Mouse (Mus musculus): ENCODE data around the gene Cpne7. TPM values are rescaled to one million over a fixed set of nuclear protein-coding genes. Genes with fewer than 3 reads are reported as not detected.

The Cpne7 gene
- 10.3 and 14.4 TPM in 2 replicates for polyA plus RNA-seq (2015; fragmentation: Nextera tagmentation; extraction: Ambion mirVana)

DNA sequence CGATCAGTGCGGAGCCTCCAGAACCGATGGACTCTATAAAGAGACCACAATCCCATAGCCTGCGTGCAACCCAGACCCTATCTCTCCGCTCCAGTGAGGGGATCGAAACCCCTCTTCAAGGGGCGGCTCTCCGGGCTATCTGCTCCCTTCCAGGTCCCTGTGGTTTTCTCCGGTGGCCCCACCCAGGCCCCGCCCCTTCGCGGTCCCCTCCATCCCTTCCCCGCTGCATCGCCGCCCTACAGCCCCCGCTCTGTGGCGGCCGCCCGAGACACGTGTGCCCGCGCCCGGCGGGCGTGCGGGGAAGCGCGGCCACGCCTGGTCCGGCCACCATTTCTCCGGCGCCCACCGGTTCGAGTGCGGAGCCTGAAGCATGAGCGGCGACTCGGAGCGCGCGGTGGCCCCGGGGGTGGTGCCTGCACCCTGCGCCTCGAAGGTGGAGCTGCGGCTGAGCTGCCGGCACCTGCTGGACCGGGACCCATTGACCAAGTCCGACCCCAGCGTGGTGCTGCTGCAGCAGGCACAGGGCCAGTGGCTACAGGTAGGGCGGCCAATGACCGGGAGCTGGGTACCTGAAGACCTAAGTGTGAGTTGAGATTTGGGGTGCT, at the start of gene Cpne7:
TSS of gene Cpne7 (plus strand) at position 248 of the 605 bp plus-strand sequence.

DNA sequence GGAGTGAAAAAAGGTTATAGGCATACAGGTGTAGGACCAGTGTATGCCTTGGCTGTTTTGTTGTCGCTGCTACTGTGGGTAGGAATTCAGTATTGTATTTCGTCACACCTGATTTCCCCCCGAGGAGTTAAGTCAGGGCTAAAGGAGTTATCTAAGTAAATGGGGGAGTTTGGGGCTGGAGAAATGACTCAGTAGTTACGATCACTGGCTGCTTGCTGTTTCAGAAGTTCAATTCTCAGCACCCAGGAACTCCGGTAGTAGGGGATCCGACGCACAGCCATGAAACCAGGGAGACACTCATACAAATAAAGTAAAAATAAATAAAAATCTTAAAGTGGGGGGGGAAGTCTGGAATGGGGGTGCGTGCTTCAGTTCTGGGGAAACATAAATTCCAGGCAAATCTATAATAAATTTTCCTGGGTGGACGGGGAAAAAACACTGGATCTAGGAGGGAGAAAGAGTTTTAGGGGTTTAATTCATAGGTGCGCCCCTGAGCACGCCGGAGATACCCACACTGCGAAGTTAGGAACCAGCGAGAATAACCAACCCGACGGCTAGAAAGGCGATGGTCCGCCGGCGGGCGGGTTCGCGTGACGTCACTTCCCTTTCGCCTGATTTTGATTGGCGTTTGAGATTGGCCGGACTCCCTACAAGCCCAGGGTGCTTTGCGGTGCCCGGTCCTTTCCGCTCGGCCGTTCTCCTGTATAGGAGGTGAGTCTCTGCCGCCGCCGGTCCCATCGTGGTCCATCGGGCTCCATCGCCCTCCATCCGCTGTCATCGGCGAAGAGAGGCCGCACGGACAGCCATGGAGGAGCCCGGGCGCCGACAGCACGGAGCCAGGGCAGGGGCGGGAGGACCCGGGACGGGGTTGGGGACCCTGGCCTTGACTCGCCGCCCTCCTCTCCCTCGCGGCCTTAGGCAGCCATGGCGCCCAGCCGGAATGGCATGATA, 15.2 kb upstream of the Cpne7 start, which contains the start of gene Rpl13:
TSS of gene Rpl13 (plus strand) at position 616 of the 951 bp plus-strand sequence.

DNA sequence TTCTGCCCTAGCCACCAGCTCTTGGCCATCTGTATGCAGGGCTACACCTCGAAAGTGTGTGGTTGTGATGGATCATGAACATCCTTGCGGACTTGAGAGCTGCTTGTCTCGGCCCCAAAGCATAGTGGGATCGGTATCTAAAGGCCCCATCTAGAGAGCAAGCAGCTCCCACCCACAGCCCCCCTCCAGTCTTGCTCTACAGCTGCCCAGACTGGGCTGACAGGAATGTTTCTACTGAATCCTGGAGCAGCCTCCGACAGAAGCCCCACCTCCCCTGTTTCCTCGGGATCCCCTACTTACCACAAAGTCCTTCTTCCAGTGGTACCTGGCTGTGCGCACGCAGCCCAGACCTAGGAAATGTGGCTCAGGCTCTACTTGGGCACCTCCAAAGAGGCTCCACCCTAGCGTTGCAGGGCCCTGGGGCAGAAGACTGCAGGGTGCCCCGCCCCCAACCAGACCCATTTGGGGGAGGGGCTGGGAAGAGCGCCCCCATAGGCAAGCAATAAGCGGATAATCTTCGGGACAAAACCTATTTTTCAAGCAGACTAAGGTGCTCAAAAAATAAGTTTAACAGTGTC, 40.8 kb downstream of the Cpne7 start, which contains the start of gene Sult5a1:
TSS of gene Sult5a1 (minus strand) at position 428 of the 578 bp plus-strand sequence.

Other genes with a start within 250 kb of the Cpne7 start
- gene Ankrd11, start 75.1 kb upstream of the Cpne7 start, polyA plus RNA-seq (2015; fragmentation: Nextera tagmentation; extraction: Ambion mirVana): 34.2 and 41.3 TPM in 2 replicates
- 28.2 and 29.1 TPM in 2 replicates for gene Spg7, start 54.4 kb upstream of the Cpne7 start, polyA plus RNA-seq (2015; fragmentation: Nextera tagmentation; extraction: Ambion mirVana)
- gene Rpl13, start 15.0 kb upstream of the Cpne7 start, polyA plus RNA-seq (2015; fragmentation: Nextera tagmentation; extraction: Ambion mirVana): 1,348 and 1,461 TPM in 2 replicates
- gene Sult5a1, start 40.9 kb downstream of the Cpne7 start, polyA plus RNA-seq (2015; fragmentation: Nextera tagmentation; extraction: Ambion mirVana): 6.1 and 8.2 TPM in 2 replicates
- 8.9 and 10.5 TPM in 2 replicates for gene Dpep1, start 68.9 kb downstream of the Cpne7 start, polyA plus RNA-seq (2015; fragmentation: Nextera tagmentation; extraction: Ambion mirVana)
- 85.5 and 99.0 TPM in 2 replicates for gene Chmp1a, start 95.4 kb downstream of the Cpne7 start, polyA plus RNA-seq (2015; fragmentation: Nextera tagmentation; extraction: Ambion mirVana)
- 0.33 and 0.43 TPM in 2 replicates for gene Spata33, start 95.5 kb downstream of the Cpne7 start, polyA plus RNA-seq (2015; fragmentation: Nextera tagmentation; extraction: Ambion mirVana)
- 9.7 and 11.9 TPM in 2 replicates for gene Cdk10, start 107.5 kb downstream of the Cpne7 start, polyA plus RNA-seq (2015; fragmentation: Nextera tagmentation; extraction: Ambion mirVana)
- gene Spata2l, start 118.9 kb downstream of the Cpne7 start, polyA plus RNA-seq (2015; fragmentation: Nextera tagmentation; extraction: Ambion mirVana): 1.5 and 2.4 TPM in 2 replicates
- 11.3 and 12.2 TPM in 2 replicates for gene Zfp276, start 136.8 kb downstream of the Cpne7 start, polyA plus RNA-seq (2015; fragmentation: Nextera tagmentation; extraction: Ambion mirVana)
- gene Vps9d1, start 137.0 kb downstream of the Cpne7 start, polyA plus RNA-seq (2015; fragmentation: Nextera tagmentation; extraction: Ambion mirVana): 7.9 and 10.9 TPM in 2 replicates
- 27.5 and 28.0 TPM in 2 replicates for gene Fanca, start 201.2 kb downstream of the Cpne7 start, polyA plus RNA-seq (2015; fragmentation: Nextera tagmentation; extraction: Ambion mirVana)
- gene Spire2, start 215.3 kb downstream of the Cpne7 start, polyA plus RNA-seq (2015; fragmentation: Nextera tagmentation; extraction: Ambion mirVana): 3.0 and 3.4 TPM in 2 replicates

Data from spleen, postnatal 0 days (tissue).